Mouse (Mus musculus) neural tube, embryonic 14.5 days (tissue): ENCODE measurements around the gene Farsa. TPM values are rescaled to one million over a fixed set of nuclear protein-coding genes. Genes with fewer than 3 reads are reported as not detected.

Experiments used
- microRNA-seq: library from miRNA; unstranded; fragments of <30 nt; microRNA quantifications from one replicate; pipeline ENCODE4, GENCODE M21; 2016
- polyA plus RNA-seq: library from polyadenylated mRNA; unstranded; fragments of >200 nt; fragmentation: Nextera tagmentation; extraction: Ambion mirVana; gene quantifications from 2 replicates; pipeline ENCODE4 v1.2.1, GENCODE M21; 2014

The Farsa gene
- polyA plus RNA-seq, 1 experiment from 2014 or later: 98.2 TPM

Small RNAs within 50 kb of the gene (microRNA-seq; reads per million reads assigned to microRNA genes)
- gene Mir7069: 1.7 reads per million

Other genes with a start within 250 kb of the Farsa start
- gene Ier2, start 194.1 kb upstream of the Farsa start, polyA plus RNA-seq: 14.4 and 20.9 TPM in 2 replicates
- 59.8 and 70.2 TPM in 2 replicates for gene Trmt1, start 170.7 kb upstream of the Farsa start, polyA plus RNA-seq
- 15.3 and 16.6 TPM in 2 replicates for gene Nacc1, start 169.1 kb upstream of the Farsa start, polyA plus RNA-seq
- gene Lyl1, start 155.5 kb upstream of the Farsa start, polyA plus RNA-seq: 1.3 and 3.6 TPM in 2 replicates
- gene G430095P16Rik, start 134.0 kb upstream of the Farsa start, polyA plus RNA-seq: 0.76 and 1.8 TPM in 2 replicates
- gene Nfix, start 56.6 kb upstream of the Farsa start, polyA plus RNA-seq: 68.2 and 91.5 TPM in 2 replicates
- gene Dand5, start 34.2 kb upstream of the Farsa start, polyA plus RNA-seq: 12.3 and 16.9 TPM in 2 replicates
- gene Gadd45gip1, start 25.5 kb upstream of the Farsa start, polyA plus RNA-seq: 33.1 and 39.8 TPM in 2 replicates
- 69.4 and 78.1 TPM in 2 replicates for gene Rad23a, start 16.3 kb upstream of the Farsa start, polyA plus RNA-seq
- 615 and 623 TPM in 2 replicates for gene Calr, start 10.1 kb upstream of the Farsa start, polyA plus RNA-seq
- gene Syce2, start 15.1 kb downstream of the Farsa start, polyA plus RNA-seq: 14.2 and 24.5 TPM in 2 replicates
- gene Gcdh, start 36.9 kb downstream of the Farsa start, polyA plus RNA-seq: 33.5 and 34.2 TPM in 2 replicates
- gene Klf1, start 44.9 kb downstream of the Farsa start, polyA plus RNA-seq: 0.44 and 0.80 TPM in 2 replicates
- 5.0 and 5.3 TPM in 2 replicates for gene Dnase2a, start 51.6 kb downstream of the Farsa start, polyA plus RNA-seq
- gene Mast1, start 80.4 kb downstream of the Farsa start, polyA plus RNA-seq: 75.6 and 79.8 TPM in 2 replicates
- gene Rtbdn, start 90.0 kb downstream of the Farsa start, polyA plus RNA-seq: 1.3 and 3.5 TPM in 2 replicates
- not detected in 2 replicates for gene Gm49661, start 112.4 kb downstream of the Farsa start, polyA plus RNA-seq
- gene Prdx2, start 112.6 kb downstream of the Farsa start, polyA plus RNA-seq: 1,214 and 1,252 TPM in 2 replicates
- 45.7 and 48.0 TPM in 2 replicates for gene Rnaseh2a, start 112.8 kb downstream of the Farsa start, polyA plus RNA-seq
- 5.4 and 8.4 TPM in 2 replicates for gene Junb, start 121.7 kb downstream of the Farsa start, polyA plus RNA-seq
- 25.5 and 31.2 TPM in 2 replicates for gene Hook2, start 133.6 kb downstream of the Farsa start, polyA plus RNA-seq
- gene Best2, start 157.5 kb downstream of the Farsa start, polyA plus RNA-seq: 0.12 TPM in 1 of 2 replicates, not detected in the other
- gene Asna1, start 168.3 kb downstream of the Farsa start, polyA plus RNA-seq: 119 and 128 TPM in 2 replicates
- gene Trir, start 169.8 kb downstream of the Farsa start, polyA plus RNA-seq: 153 and 161 TPM in 2 replicates
- 30.8 and 45.8 TPM in 2 replicates for gene Tnpo2, start 179.9 kb downstream of the Farsa start, polyA plus RNA-seq
- gene Fbxw9, start 203.1 kb downstream of the Farsa start, polyA plus RNA-seq: 57.0 and 66.3 TPM in 2 replicates
- 1.4 TPM in 1 of 2 replicates, not detected in the other for gene Gm5741, start 211.0 kb downstream of the Farsa start, polyA plus RNA-seq
- 115 and 123 TPM in 2 replicates for gene Dhps, start 214.8 kb downstream of the Farsa start, polyA plus RNA-seq
- gene Wdr83os, start 223.8 kb downstream of the Farsa start, polyA plus RNA-seq: 120 and 134 TPM in 2 replicates
- 47.2 and 47.9 TPM in 2 replicates for gene Wdr83, start 224.3 kb downstream of the Farsa start, polyA plus RNA-seq
- gene Man2b1, start 226.3 kb downstream of the Farsa start, polyA plus RNA-seq: 15.4 and 20.9 TPM in 2 replicates